Mouse (Mus musculus): ENCODE measurements at regions not wholly inside any gene's neighbourhood (a gene's known extent, or its start where the extent isn't known, plus 50 kb on each side); places are given as distances from the start of the nearest gene placed in this dataset.
"Not testable (repeated sequence)": the region's sequence is repeated elsewhere in the genome, so short reads cannot be mapped to it uniquely, and the experiment has no call there.

GRCm38 (mm10) chr5:18502831-18503230, 142.7 kb upstream of the Gnai1 start:
- no peak for DNase-seq

DNA sequence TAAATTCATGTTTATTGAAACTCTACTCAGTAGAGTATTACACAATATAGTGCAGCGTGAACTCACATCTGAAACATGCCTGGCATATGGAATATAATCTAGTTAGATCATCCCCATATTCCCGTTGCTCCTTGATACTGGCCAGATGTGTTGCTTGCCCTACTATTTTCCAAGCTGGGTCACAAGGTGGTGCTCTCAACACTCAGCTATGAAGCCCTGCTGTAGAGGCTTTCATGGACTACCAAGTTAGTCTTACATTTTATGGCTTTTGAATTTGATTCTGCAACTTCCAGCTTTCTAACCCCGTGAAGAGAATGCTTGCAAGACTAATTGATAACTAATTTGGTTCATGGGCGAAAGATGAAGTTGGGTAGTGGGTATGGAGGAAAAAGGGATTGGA, 134.2 kb upstream of the Gnai1 start:
- DNase-seq, result no peak

- no peak for DNase-seq
Measured at GRCm38 (mm10) chr5:18489709-18490108, 129.6 kb upstream of the Gnai1 start.

- DNase-seq, result no peak
Measured at GRCm38 (mm10) chr5:18487076-18487772, 127.1 kb upstream of the Gnai1 start.

GRCm38 (mm10) chr5:18484376-18484775, 124.2 kb upstream of the Gnai1 start:
- DNase-seq, result peak; percentile 12

- DNase-seq, result no peak
Measured at GRCm38 (mm10) chr5:18478420-18478819, 118.3 kb upstream of the Gnai1 start.

DNA sequence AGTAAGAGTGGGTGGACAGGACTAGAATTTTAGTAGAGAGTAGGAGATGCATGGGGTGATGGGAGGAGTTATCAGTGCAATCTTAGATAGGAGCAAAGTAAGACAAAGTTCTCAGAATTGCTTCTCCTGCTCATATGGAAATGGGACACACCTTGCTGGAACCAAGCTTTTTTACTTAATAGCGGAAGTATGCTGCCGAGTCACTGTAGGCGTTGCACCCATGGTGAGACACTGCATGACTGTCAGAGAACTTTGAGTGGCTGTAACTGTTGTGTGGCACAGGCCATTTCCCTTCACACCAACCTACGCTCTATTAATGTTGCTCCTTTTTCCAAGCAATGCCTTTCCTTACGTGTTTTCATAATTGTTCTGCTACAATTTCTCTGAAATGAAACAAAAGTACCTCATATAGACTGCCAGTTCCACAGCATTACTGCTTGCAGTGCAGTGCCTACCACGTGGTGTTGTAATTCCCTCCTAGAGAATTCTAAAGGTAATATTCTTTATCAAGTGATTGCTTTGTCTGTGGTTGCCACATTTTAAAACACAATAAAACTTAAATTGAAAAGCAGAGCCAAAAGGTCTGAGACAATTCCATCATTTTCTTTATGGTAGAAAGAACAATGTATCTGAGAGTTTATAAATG, 117.3 kb upstream of the Gnai1 start:
- DNase-seq, result no peak

DNA sequence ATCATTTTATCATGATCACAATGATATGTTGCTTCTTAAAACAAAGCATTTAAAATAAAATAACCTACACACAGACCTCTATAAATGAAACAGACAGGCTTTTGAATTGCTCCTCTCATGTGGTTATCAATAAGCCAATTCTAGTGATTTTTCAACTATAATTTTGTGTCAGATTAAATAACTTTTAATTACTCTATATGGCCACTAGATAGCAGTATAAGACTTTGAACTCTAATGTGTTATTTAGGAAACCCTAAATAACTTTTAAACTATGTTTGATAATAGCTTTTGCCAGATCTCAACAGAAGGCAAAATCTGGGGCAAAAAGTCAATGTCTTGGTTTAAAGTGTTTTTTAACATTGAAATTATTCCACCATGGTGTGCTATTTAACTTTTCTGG, 112.0 kb upstream of the Gnai1 start:
- no peak for DNase-seq

GRCm38 (mm10) chr5:18457771-18458170, 97.6 kb upstream of the Gnai1 start:
- DNase-seq, result no peak

DNA sequence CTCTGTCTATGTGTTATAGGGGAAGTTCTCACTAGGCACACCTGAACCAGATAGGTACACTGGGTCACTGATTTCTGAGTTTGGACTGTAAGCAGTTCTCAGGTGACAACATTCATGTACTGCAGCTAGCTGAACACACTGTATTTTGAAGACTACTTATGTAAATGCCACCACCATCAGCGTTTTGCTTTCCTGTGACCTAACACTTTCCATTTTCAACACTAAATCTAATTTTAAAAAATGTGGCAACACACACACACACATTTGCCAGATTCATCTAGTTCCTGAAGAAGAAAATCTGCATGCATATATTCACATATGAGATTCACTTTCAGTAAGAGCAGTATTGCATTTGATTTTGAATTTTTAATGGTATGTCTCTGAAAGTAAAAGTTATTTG, 96.0 kb upstream of the Gnai1 start:
- DNase-seq, result no peak

GRCm38 (mm10) chr5:18452871-18453757, 93.0 kb upstream of the Gnai1 start:
- not testable (repeated sequence) for DNase-seq

GRCm38 (mm10) chr5:18449261-18449660, 89.1 kb upstream of the Gnai1 start:
- DNase-seq, result no peak

- DNase-seq, result no peak
Measured at GRCm38 (mm10) chr5:18448330-18448670, 88.1 kb upstream of the Gnai1 start.

GRCm38 (mm10) chr5:18447665-18448329, 87.6 kb upstream of the Gnai1 start:
- DNase-seq, result no peak

DNA sequence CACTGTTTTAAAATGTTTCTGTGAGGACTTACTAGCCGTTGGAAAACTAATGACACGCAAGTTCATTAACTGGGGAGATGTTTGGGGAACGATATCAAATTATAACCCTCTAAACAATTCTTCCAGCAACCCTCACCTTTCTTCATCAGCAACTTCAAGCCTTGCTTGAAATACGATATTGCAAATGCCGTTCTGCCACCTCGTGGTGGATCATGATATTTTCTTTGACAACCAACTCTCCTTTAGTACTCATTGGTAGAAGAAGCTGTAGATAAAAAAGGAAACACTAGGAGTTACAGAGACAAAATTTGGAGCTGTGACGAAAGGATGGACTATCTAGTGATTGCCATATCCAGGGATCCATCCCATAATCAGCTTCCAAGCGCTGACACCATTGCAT, 85.8 kb upstream of the Gnai1 start:
- peak; percentile 82 for DNase-seq

- DNase-seq, result no peak
Measured at GRCm38 (mm10) chr5:18439986-18440385, 79.8 kb upstream of the Gnai1 start.

DNA sequence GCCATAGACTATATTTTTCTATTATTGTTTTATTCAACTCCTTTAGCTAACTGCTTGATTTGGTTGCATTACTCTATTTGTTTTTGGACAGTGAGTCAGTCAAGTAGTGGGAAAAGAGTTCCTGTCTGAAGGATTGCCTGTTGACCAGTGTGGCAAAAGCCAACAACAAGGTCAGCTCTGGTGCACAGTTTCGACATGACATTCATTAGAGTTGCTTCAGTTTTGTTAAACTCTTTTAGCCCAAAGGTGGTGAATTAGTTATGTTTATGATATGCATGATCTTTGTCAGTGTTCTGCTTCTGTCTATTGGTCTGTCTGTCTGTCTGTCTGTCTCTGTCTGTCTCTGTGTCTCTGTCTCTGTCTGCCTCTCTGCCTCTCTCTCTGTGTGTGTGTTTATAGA, 79.1 kb upstream of the Gnai1 start:
- DNase-seq, result no peak

GRCm38 (mm10) chr5:18436099-18436748, 76.1 kb upstream of the Gnai1 start:
- peak; percentile 34 for DNase-seq

DNA sequence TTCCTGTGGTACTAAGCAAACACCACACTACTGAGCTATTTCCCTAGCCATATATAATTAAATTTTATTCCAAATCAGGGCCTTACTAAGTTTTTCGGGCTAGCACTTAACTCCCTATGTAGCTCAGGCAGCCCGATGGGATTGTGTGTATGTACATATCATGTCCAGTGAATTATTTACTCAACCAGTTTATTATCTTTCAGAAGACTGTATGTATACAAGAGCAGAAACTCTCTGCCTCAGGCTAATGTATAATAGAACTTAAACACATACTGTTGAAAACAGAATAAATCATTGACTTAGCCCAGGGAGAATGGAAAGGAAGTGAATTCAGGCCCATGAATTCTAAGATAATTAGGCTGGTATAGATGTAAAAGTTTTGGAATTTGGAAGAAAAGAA, 74.1 kb upstream of the Gnai1 start:
- DNase-seq, result no peak

DNA sequence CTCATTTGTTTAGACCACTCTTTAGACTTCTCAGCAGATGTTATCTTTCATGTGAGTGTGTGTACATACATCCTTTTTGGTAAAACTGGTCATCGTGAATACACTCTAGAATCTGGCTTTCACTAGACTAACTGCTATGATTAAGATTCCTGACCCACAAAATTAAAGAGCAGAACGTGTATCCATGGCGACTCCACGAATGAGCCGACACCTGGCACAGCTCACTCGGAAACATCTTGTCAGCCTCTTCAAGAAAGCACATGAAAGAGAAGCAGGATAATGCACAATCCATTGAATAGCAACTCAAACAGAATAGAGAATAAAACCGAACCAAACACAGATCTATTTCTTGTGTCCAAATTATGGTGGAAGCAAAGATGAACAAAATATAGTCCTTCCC, 73.1 kb upstream of the Gnai1 start:
- no peak for DNase-seq

DNA sequence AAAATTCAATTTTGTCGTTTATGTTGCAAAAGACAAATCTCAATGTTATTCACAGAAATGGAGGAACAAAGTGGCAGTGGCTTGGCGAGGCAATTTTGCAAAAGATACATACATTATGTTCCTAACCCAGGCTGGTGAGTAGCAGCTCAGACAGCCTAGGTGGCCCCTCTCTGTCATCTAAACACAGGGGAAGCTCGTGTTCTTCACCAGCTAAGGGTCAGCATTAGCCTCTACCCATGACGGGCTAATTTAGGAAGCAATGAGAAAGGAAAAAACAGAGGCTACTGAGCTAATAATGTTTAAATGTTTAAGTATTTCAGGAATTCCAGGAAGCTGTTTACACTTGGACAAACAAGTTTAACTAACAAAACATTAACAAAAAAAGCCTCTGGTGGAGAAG, 64.9 kb upstream of the Gnai1 start:
- DNase-seq, result no peak

- no peak for DNase-seq
Measured at GRCm38 (mm10) chr5:18414892-18415291, 54.7 kb upstream of the Gnai1 start.
